ENCODE assay signal across 26 mouse cellular contexts in the genomic region with DNA sequence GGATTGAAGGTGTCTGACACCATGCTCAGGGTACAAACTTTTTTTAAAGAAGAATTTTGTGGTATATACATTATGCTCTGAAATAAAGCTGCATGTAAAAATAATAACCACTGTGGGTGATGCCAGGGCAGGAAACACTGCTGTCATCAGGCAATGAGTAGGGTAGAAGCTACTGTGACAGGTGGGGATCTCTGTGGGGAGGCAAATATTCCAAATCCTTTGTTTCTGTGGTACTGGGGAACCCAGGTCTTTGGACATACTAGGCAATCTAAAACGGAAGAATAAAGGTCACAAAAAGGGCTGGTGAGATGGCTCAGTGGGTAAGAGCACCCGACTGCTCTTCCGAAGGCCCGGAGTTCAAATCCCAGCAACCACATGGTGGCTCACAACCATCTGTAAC.
"Had no signal": no experiment of that assay in that cellular context is flagged by ENCODE, and none has a peak within 500 bp of the region (broad histone marks: within the 10 kb centered on the region; RNA-seq: fewer than 3 reads in every experiment).

No protein-coding gene starts in this region.

- H3K4me3 ChIP-seq: heart, embryonic 10.5 days; heart, embryonic 12.5 days; hindbrain, embryonic 10.5 days; hindbrain, embryonic 12.5 days; intestine, embryonic 15.5 days; limb, embryonic 13.5 days; limb, embryonic 15.5 days; liver, embryonic 12.5 days had no signal

- DNase-seq: gastrocnemius, postnatal 10 days; gastrocnemius, postnatal 25 days; heart, adult 18-20 months; heart, postnatal 10 days; heart, postnatal 4 days; kidney, adult 18-20 months; kidney, adult 8-10 months; kidney, postnatal 10 days; kidney, postnatal 25 days; kidney, postnatal 4 days; layer of hippocampus, adult 9-11 months; layer of hippocampus, postnatal 36 days; left cerebral cortex, postnatal 4 days had no signal

- ATAC-seq: hindbrain, embryonic 16.5 days; inflammation-experienced regulatory T-cells, adult 6 months; intestine, embryonic 15.5 days; intestine, postnatal 0 days; liver, embryonic 12.5 days had no signal

- H3K27ac ChIP-seq: heart, embryonic 10.5 days; hindbrain, embryonic 10.5 days; hindbrain, embryonic 12.5 days; hindbrain, embryonic 14.5 days; intestine, embryonic 15.5 days; limb, embryonic 13.5 days; limb, embryonic 15.5 days; liver, embryonic 12.5 days; liver, embryonic 14.5 days had no signal
